Mouse (Mus musculus): ENCODE measurements around the gene Vkorc1l1.

GRCm38 (mm10) chr5:130021361-130021966 is 79.7 kb downstream of the Vkorc1l1 start:
- no peak for TF ChIP-seq CTCF (IDR thresholded peaks at IDR 0.05; ENCODE audit: extremely low read depth, insufficient read depth, insufficient read length, insufficient replicate concordance)
- no peak for TF ChIP-seq POLR2A (IDR thresholded peaks at IDR 0.05; ENCODE audit: low read depth, low read length)
